Mouse (Mus musculus) brown adipose tissue, adult 24 weeks (tissue): Measurements from ENCODE around the gene Rxfp3. TPM values are rescaled to one million over a fixed set of nuclear protein-coding genes. Genes with fewer than 3 reads are reported as not detected.
"Not testable (repeated sequence)": the region's sequence is repeated elsewhere in the genome, so short reads cannot be mapped to it uniquely, and the experiment has no call there.

ENCODE experiments used
- H3K27ac ChIP-seq: fragments of 200-500 bp; replicated peaks from 2 replicates; pipeline ENCODE4 v1.5.1; 2012; ENCODE audit warnings: low read depth, mild to moderate bottlenecking, low read length
- H3K4me1 ChIP-seq: fragments of 200-500 bp; 2 replicates; pipeline ENCODE4 v1.6.1; 2012; ENCODE audit warnings: low read length, mixed read lengths; ENCODE audit not compliant: control insufficient read depth, insufficient read depth, insufficient read length
- H3K4me3 ChIP-seq: fragments of 200-500 bp; 2 replicates; pipeline ENCODE4 v1.5.1; 2012; ENCODE audit warnings: low read depth, mild to moderate bottlenecking, low read length, moderate library complexity; ENCODE audit not compliant: insufficient read depth
- polyA plus RNA-seq: library from polyadenylated mRNA; stranded (reverse); fragments of >200 nt; gene quantifications from 2 replicates; pipeline ENCODE4 v1.2.4, GENCODE M21; 2012; ENCODE audit not compliant: missing spikeins, insufficient read depth, insufficient read length

Gene Rxfp3
- polyA plus RNA-seq, 1 experiment, result not detected

- no peak within 1 kb of the TSS for H3K4me3 ChIP-seq
- H3K27ac ChIP-seq, result no peak within 1 kb of the TSS
- H3K4me1 ChIP-seq, result no peaks in the 10 kb centered on the region
Measured at GRCm38 (mm10) chr15:11000421-11000820, 37.4 kb downstream of the Rxfp3 start, which contains the start of gene Slc45a2. Gene Slc45a2 (plus strand): TSS chr15:11000721.

GRCm38 (mm10) chr15:10999832-11000231 lies 38.0 kb downstream of the Rxfp3 start:
- Histone ChIP-seq H3K27ac (no peak overlapping the region), H3K4me3 (no peak overlapping the region)

GRCm38 (mm10) chr15:10991566-10991965 lies 46.2 kb downstream of the Rxfp3 start:
- H3K27ac ChIP-seq, result no peak overlapping the region
- 0 out of 2 replicates have a peak, but pooled peaks cover 3% of the 10 kb centered on the region for H3K4me1 ChIP-seq
- H3K4me3 ChIP-seq, result no peak overlapping the region

More at GRCm38 (mm10) chr15:10999832-11000231, 38.0 kb downstream of the Rxfp3 start:
- no peaks in the 10 kb centered on the region for H3K4me1 ChIP-seq

DNA sequence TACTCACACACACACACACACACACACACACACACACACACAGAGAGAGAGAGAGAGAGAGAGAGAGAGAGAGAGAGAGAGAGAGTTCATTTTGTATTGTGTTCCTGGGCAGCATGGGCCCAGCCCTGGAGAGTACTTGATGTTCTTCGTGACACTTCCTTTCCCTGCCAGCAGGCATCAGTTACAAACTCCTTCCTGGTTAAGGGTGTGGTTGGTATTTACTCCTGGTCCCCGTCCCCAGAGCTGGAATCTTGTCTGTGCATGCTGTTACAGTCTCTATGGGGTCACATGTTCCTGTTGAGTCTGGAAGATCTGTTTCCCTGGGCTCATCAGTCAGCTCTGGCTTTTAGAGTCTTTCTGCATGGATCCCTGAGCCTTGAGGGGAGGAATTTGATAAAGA lies 47.4 kb downstream of the Rxfp3 start:
- Histone ChIP-seq H3K4me1 (0 out of 2 replicates have a peak, but pooled peaks cover 3% of the 10 kb centered on the region), H3K4me3 (no peak overlapping the region), H3K27ac (no peak overlapping the region)

- H3K4me3 ChIP-seq, H3K4me1 ChIP-seq, H3K27ac ChIP-seq: not testable (repeated sequence)
Measured at GRCm38 (mm10) chr15:10986477-10986876, 51.3 kb downstream of the Rxfp3 start.

DNA sequence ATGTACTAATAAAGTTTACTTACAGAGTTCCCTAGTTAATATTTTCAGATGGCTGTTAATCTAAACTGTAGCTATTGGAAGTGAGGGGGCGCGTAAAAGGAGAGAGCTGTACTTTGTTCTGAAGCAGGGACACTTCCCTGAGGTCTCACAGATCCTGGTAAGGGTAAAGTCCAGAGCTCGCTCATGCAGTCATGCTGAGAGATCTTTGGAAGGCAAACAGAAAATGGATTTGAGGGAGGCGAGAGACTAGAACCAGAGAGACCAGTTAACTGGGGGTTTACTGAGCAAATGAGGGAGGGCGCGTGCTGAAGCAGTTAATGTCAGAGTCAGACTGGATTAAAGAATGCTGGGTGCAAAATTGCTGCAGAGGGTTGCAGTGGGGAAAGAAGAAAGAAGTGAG lies 52.0 kb downstream of the Rxfp3 start:
- no peak overlapping the region for H3K4me3 ChIP-seq
- H3K27ac ChIP-seq, result no peak overlapping the region
- no peaks in the 10 kb centered on the region for H3K4me1 ChIP-seq

Other genes starting within 250 kb of the Rxfp3 start
- not detected in 2 replicates for gene C1qtnf3, start 85.7 kb downstream of the Rxfp3 start, polyA plus RNA-seq
- 29.9 and 30.8 TPM in 2 replicates for gene Amacr, start 56.2 kb downstream of the Rxfp3 start, polyA plus RNA-seq
- gene Slc45a2, start 37.3 kb downstream of the Rxfp3 start, polyA plus RNA-seq, result not detected in 2 replicates
- gene Adamts12, start 26.8 kb upstream of the Rxfp3 start, polyA plus RNA-seq, result 1.6 and 2.3 TPM in 2 replicates